Mouse (Mus musculus): Measurements from ENCODE around the gene Klf16. TPM values are rescaled to one million over a fixed set of nuclear protein-coding genes. Genes with fewer than 3 reads are reported as not detected.
A peak's percentile ranks its signal among the peaks of the same experiment; 100 is the strongest.

Klf16 gene
- polyA plus RNA-seq, 1 experiment from 2014 or later = 7.3 TPM

DNA sequence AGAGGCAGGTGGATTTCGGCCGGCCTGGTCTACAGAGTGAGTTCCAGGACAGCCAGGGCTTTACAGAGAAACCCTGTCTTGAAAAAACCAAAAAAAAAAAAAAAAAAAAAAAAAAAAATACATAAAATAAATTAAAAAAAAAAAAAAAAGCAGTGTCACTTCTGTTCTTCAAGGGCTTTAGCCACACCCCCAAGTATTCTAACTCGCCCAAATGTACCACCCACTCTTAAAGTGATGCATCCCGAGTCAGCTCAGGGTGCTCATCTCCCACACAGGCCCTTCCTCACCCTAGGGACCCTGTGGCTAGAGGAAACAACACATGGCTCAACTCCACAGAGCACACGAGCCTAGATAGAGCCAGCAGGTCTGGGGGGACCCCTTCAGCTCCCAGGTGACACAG is 5.9 kb upstream of the Klf16 start:
- peaks cover 41% of the 10 kb centered on the region for H3K36me3 ChIP-seq

DNA sequence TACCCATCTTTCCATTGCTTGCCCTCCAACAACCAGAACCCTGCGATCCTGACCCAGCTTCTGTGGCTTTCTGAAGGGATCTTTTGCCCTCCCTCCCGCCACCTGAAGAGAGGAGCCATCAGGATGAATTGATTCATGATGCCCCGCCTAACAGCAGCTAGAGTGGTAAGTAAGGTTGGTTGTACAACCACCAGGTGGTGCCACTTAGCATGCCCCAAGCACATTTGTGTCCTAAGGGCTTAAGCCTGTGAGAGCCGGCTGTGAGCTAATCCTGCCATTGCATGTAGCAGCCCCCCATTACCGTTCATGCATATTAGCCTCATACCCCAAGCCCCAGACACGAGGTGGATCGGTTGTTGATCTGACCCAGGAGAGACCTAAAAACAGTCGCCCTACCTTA is 1.8 kb upstream of the Klf16 start:
- no peak for ATAC-seq (ENCODE audit: low FRiP score, low read depth)
- Histone ChIP-seq H3K27ac (no peak overlapping the region), H3K4me1 (peaks cover 45% of the 10 kb centered on the region), H3K4me2 (replicated peaks) (peak overlapping the region; percentile 97), H3K4me3 (no peak overlapping the region), H3K36me3 (peaks cover 13% of the 10 kb centered on the region), H3K9ac (no peak overlapping the region), H3K9me3 (no peaks in the 10 kb centered on the region), H3K27me3 (replicated peaks) (no peaks in the 10 kb centered on the region)
- 6% methylated on average over 8 of the region's 8 CpGs for WGBS

More for the DNA sequence above, 5.9 kb upstream of the Klf16 start:
- no peak overlapping the region for H3K9ac ChIP-seq
- H3K9me3 ChIP-seq = no peaks in the 10 kb centered on the region
- peaks cover 25% of the 10 kb centered on the region for H3K4me1 ChIP-seq
- H3K4me2 ChIP-seq (replicated peaks) = no peak overlapping the region
- no peaks in the 10 kb centered on the region for H3K27me3 ChIP-seq (replicated peaks)
- H3K27ac ChIP-seq = no peak overlapping the region
- WGBS = 87% methylated on average over 5 of the region's 5 CpGs
- H3K4me3 ChIP-seq = no peak overlapping the region
- ATAC-seq (ENCODE audit: low FRiP score, low read depth) = no peak

DNA sequence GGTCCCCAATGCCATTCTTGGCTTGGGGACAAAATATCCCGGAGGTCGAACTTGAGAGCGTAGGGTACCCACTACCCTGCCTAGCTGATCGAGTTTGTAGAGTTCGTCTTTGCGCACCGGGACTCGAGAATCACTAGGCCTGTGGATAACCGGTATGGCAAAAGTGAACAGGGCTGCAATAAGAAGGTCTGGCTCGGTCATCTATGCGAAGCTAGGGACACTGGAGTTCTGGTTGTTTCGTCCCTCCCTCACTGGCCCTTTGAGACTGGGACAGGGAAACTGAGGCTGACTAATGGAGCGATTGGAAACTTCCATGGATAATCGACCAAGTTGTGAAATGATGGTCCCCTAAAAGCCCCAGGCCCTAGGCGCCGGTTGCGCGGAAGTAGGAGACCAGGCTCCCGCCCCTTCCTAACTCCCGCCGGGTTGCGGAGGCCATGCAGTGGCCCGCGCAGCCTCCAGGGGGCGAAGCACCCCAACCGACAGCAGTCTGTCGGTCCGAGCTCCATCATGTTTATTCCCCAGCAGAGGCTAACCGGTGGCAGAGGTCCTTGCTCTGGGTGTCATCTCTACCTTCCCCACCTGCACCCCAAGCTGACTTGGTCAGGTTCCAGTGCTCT is 1.1 kb upstream of the Klf16 start:
- ATAC-seq (ENCODE audit: low FRiP score, low read depth) = peak; percentile 49
- Histone ChIP-seq H3K4me1 (peaks cover 52% of the 10 kb centered on the region), H3K27ac (peak overlapping the region; percentile 68; the same call in 1 of the 2 replicates), H3K9me3 (no peaks in the 10 kb centered on the region), H3K27me3 (replicated peaks) (no peaks in the 10 kb centered on the region), H3K4me3 (peak overlapping the region; percentile 78), H3K36me3 (peaks cover 6% of the 10 kb centered on the region), H3K9ac (peak overlapping the region; percentile 85; the same call in 1 of the 2 replicates), H3K4me2 (replicated peaks) (peak overlapping the region; percentile 97)
- under 1% methylated on average over 29 of the region's 29 CpGs for WGBS

DNA sequence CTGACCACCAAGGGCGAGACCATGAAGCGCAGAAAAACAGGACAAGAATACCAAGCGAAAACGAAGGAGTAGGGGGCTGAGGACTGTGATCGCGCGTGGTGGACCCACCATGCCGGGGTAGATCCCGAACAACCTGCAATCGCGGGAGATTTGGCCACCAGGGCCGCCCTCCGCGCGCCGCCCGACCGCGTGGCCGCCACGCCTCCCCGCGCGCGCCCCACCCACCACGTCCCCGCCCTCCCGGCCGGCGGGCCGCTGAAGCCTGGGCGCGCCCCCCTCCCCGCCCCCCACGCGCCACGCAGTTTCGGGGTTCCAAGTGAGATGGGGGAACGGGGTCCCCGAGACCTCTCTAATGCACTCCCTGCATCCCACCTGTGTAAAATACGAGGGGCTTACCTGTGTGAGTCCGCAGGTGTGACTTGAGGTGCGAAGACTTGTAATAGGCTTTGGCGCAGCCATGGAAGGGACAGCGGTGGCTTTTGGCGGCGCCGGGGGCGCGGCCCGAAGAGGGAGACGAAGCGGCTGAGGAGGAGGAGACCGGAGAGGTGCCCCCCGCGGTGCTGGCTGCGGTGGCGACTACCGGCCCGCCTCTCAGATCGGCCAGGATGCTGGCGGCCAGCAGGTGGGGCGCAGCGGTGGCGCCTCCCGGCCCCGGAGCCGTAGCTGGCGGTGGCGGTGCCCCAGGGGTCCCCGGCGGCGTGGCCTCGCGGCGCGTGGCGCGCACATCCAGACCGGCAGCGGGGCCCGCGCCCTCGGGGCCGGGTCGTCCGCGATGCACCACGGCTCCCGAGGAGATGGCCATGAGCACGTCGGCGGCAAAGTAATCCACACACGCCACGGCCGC is 548 bp downstream of the Klf16 start:
- Histone ChIP-seq H3K36me3 (no peaks in the 10 kb centered on the region), H3K4me3 (peak overlapping the region; percentile 78), H3K9ac (peak overlapping the region; percentile 85), H3K27me3 (replicated peaks) (no peaks in the 10 kb centered on the region), H3K4me1 (peaks cover 58% of the 10 kb centered on the region), H3K27ac (peak overlapping the region; percentile 68), H3K9me3 (no peaks in the 10 kb centered on the region), H3K4me2 (replicated peaks) (peak overlapping the region; percentile 97)
- WGBS = under 1% methylated on average over 93 of the region's 96 CpGs
- ATAC-seq (ENCODE audit: low FRiP score, low read depth) = peak; percentile 11; the same call in 1 of the 2 replicates

DNA sequence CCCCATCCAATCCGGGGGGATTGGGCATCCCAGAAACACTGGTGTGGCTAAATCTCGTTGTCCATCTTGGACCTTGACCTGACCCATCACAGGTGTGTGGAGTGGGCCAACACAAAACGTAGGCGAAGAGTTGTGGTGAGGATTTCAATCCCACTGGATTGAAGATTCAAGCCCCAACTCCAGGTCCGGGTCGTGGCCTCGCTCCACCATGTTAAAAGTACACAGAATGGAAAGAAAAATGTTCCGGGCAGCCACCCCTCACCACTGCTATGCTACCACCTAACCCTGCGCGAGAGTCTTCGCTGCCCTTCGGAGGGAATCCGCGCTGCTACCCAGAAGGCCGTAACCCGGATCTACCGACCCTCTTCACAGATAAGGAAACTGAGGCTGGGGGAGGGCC is 1.2 kb downstream of the Klf16 start:
- WGBS = 15% methylated on average over 17 of the region's 17 CpGs
- H3K9ac ChIP-seq = peak overlapping the region; percentile 85
- H3K4me2 ChIP-seq (replicated peaks) = peak overlapping the region; percentile 97
- peak overlapping the region; percentile 78 for H3K4me3 ChIP-seq
- no peaks in the 10 kb centered on the region for H3K27me3 ChIP-seq (replicated peaks)
- H3K36me3 ChIP-seq = no peaks in the 10 kb centered on the region
- H3K9me3 ChIP-seq = no peaks in the 10 kb centered on the region
- ATAC-seq (ENCODE audit: low FRiP score, low read depth) = no peak
- H3K4me1 ChIP-seq = peaks cover 65% of the 10 kb centered on the region
- no peak overlapping the region for H3K27ac ChIP-seq

DNA sequence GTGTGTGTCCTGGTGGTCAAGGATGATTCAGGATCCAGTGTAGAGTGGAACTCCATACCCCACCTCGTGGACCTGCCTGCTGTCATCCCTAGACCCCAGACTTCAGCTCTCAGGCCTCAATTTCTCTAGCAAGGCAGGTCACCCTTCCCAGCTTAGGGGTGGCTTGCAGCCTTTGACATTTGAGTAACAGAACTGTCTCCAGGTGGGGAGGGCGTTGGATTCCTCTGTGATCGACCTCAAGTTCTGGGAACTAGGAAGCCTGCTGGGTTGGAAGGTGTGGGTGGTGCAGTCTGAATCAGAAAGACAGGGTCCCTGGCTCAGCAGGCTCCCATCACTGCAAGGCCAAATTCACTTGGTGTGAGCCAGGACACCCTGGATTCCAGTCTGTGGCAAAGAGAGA is 2.2 kb downstream of the Klf16 start:
- Histone ChIP-seq H3K27me3 (replicated peaks) (no peaks in the 10 kb centered on the region), H3K36me3 (no peaks in the 10 kb centered on the region), H3K4me3 (no peak overlapping the region), H3K4me1 (peaks cover 68% of the 10 kb centered on the region), H3K9ac (no peak overlapping the region), H3K9me3 (no peaks in the 10 kb centered on the region), H3K27ac (no peak overlapping the region), H3K4me2 (replicated peaks) (peak overlapping the region; percentile 97)
- ATAC-seq (ENCODE audit: low FRiP score, low read depth) = no peak
- 80% methylated on average over 3 of the region's 3 CpGs for WGBS

DNA sequence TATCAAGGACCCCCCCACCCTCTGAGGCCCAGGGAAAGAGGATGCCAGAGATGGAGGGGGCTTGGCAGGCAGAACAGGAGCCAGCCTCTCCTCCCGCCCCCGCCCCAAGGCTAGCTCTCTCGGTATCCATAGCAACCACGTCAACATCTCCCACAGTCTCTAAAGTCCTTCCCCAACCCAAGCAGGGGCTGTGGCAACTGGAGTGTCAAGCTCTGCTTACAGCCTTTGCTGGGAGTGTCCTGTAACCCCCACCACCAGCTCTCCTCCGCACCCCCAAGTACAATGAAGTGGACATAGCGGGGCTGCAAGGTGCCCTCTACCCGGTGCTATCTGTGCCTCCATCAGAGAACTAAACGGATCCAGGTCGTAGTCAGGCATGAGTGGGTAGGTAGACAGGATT is 3.2 kb downstream of the Klf16 start:
- ATAC-seq (ENCODE audit: low FRiP score, low read depth) = no peak
- Histone ChIP-seq H3K4me3 (no peak overlapping the region), H3K4me2 (replicated peaks) (0 out of 2 replicates have a peak overlapping the region, but pooled peaks have one; percentile 10), H3K27me3 (replicated peaks) (no peaks in the 10 kb centered on the region), H3K9ac (0 out of 2 replicates have a peak overlapping the region, but pooled peaks have one; percentile 13), H3K4me1 (peaks cover 63% of the 10 kb centered on the region), H3K36me3 (peaks cover 1% of the 10 kb centered on the region; the same call in 1 of the 2 replicates), H3K27ac (no peak overlapping the region), H3K9me3 (no peaks in the 10 kb centered on the region)
- 59% methylated on average over 9 of the region's 9 CpGs for WGBS

DNA sequence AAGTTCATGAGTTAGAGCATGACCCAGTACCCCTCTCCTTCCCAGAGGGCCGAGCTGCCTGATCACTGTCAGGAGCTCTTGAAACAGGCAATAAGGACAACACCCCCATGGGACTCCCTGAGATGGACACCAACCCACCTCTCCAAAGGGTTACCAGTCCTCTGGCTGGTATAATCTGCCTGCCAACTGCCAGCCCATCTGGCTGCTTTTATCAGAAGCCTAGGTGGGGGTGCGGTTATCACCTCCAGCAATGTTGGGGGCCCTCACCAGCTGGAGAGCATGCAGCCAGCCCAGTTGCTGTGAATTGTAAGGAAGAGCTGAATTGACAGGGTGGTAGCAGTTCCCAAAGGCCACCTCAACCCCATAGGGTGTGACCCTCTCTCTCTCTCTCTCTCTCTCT is 4.6 kb downstream of the Klf16 start:
- 88% methylated on average over 2 of the region's 2 CpGs for WGBS
- no peak overlapping the region for H3K27ac ChIP-seq
- no peaks in the 10 kb centered on the region for H3K27me3 ChIP-seq (replicated peaks)
- peaks cover 11% of the 10 kb centered on the region for H3K36me3 ChIP-seq
- no peak for ATAC-seq (ENCODE audit: low FRiP score, low read depth)
- H3K4me2 ChIP-seq (replicated peaks) = no peak overlapping the region
- H3K9me3 ChIP-seq = no peaks in the 10 kb centered on the region
- no peak overlapping the region for H3K9ac ChIP-seq
- peaks cover 60% of the 10 kb centered on the region for H3K4me1 ChIP-seq
- H3K4me3 ChIP-seq = no peak overlapping the region

DNA sequence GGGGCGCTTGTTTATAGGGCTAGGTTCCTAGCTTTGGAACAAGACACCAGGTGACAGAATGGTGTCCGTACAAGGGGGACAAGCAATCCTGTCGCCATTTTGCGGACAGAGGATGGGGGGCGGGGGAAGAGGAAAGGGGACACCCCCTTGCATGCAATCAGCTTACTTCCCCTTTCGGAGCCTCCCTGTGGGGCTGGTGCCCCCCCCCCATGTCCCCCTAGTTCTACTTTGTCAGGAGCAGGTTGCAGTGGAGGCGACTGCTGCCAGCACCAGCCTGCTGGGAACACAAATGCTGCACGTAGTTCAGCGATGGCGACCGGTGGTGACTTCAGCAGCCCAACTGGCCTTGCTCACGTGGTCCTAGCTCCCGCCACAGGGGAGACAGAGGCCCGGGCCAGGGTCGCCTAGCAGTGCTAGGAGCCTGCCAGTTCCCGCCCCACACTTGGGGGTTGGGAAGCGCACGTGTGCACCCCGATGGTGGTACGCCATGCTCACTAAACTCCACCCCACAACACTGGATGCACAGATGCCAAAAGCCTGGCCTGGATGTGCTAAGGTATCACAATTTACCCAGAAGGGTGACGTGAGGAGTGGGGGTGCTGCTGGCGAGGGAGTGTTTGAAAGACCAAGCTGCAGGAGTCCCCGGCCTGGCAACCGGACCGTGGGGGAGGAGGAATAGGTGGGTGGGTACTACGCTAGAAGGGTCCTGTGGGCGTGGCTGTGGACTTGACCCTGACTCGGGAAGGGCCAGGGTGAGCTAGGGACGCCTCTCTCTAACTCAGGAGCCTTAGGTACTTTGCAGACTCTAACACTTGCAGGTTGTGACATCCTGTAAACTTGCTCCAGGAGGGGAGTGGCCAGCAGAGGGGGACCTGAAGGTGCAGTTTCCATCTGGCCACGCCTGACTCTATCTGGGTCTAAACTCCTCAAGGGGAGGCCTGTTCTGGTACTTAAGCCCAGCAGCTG is 6.0 kb downstream of the Klf16 start:
- Histone ChIP-seq H3K27me3 (replicated peaks) (no peaks in the 10 kb centered on the region), H3K36me3 (peaks cover 11% of the 10 kb centered on the region), H3K4me3 (no peak overlapping the region), H3K27ac (no peak overlapping the region), H3K4me1 (peaks cover 62% of the 10 kb centered on the region), H3K9me3 (no peaks in the 10 kb centered on the region), H3K4me2 (replicated peaks) (peak overlapping the region; percentile 53), H3K9ac (peak overlapping the region; percentile 22; the same call in 1 of the 2 replicates)
- 18% methylated on average over 30 of the region's 30 CpGs for WGBS
- ATAC-seq (ENCODE audit: low FRiP score, low read depth) = no peak

DNA sequence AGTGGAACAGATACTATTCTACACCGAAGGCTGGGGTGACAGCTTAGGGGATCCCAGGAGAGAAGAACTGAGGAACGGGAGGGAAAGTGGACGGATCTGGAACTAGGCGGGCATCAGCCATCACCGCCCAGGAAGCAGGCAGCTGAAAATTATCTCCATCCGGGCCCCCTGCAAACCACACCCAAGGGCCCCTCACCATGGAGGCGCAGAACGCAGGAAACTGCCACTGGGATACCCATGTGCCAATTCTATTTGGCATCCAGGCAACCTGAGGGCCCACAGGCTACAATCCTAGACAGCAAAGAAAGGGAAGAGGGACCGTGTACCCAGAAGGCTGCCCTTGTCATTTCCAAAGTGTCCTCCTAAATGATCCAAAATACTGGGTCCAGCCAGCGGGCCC is 6.7 kb downstream of the Klf16 start:
- Histone ChIP-seq H3K4me1 (peaks cover 54% of the 10 kb centered on the region), H3K9me3 (no peaks in the 10 kb centered on the region), H3K9ac (0 out of 2 replicates have a peak overlapping the region, but pooled peaks have one; percentile 22), H3K4me3 (no peak overlapping the region), H3K4me2 (replicated peaks) (peak overlapping the region; percentile 53), H3K36me3 (peaks cover 11% of the 10 kb centered on the region), H3K27me3 (replicated peaks) (no peaks in the 10 kb centered on the region), H3K27ac (no peak overlapping the region)
- WGBS = 88% methylated on average over 10 of the region's 10 CpGs
- no peak for ATAC-seq (ENCODE audit: low FRiP score, low read depth)

DNA sequence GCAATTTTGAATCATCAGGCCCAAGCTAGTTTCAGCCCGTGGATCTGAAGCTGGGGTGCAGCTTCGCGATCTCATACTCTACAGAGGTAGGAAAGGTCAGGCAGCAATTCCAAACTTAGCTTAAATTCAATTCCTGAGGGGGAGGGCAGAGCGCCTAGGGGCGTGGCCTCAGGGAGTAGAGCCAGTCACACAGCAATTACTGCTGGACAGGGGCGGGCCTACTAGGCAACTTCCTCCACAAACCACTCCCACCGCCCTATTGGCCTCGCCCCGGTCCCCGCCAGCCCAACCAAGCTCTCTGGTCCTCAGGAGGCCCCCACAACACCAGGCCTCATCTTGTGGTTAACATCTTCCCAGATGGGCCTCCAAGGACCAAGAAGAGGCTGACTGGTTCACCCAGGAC is 7.5 kb downstream of the Klf16 start:
- no peak overlapping the region for H3K9ac ChIP-seq
- peaks cover 47% of the 10 kb centered on the region for H3K4me1 ChIP-seq
- 35% methylated on average over 10 of the region's 10 CpGs for WGBS
- no peaks in the 10 kb centered on the region for H3K9me3 ChIP-seq
- H3K27me3 ChIP-seq (replicated peaks) = no peaks in the 10 kb centered on the region
- no peak overlapping the region for H3K27ac ChIP-seq
- no peak for ATAC-seq (ENCODE audit: low FRiP score, low read depth)
- no peak overlapping the region for H3K4me3 ChIP-seq
- H3K36me3 ChIP-seq = peaks cover 11% of the 10 kb centered on the region
- 0 out of 2 replicates have a peak overlapping the region, but pooled peaks have one; percentile 2 for H3K4me2 ChIP-seq (replicated peaks)
